ENCODE assay signal across 18 mouse cellular contexts in the genomic region with DNA sequence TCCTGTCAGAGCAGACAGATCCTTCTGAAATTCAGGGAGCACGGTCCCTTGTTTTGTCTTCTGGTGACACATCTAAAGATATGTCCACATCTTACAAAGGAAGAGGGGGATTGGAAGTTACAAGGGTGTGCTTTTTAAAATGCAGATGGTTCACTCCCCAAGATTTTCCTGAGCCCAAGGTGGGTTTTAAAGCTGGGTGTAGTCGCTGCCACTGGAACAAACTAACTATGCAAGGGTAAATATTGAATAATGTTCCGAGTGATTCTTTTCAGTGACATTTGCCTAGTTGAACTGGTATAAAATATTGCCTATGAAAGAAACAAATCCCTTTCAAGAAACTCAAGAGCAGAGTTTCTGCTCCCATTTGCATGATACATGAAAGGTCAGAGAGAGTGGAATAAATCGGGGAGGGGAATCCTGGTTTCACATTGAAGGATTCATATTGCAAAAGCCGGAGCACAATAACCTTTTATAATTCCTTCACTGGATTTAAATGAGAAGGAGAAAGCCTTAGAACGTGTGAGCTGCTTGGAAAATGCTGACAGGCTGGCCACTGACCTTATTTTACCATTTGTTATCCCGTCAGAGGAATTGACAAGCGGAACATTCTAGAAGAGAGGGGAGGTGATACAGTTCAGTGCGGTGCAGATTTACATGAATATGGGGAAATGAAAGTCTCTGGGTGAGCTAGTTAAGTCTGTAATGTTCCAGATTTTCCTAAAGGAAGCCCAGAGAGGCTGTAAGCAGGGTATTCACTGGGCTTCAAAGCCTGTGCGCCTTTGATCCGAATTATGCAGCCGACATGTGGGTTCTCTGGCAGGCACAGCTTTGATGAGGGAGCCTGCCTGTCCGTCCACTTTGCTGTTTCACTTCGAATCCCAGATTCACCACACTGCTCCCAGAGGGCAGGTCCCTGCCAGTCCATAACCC.
DNase-seq lines count a peak whose midpoint lies in the region; ATAC-seq and TF ChIP-seq lines count a peak whose summit lies in the region.
"Had no signal": no experiment of that assay in that cellular context is flagged by ENCODE, and none has a peak within 500 bp of the region (broad histone marks: within the 10 kb centered on the region; RNA-seq: fewer than 3 reads in every experiment).

No protein-coding gene starts in this region.

- no peak overlapping the region for H3K4me2 ChIP-seq in hindbrain, embryonic 13.5 days
- no peak overlapping the region for H3K4me2 ChIP-seq in forebrain, embryonic 13.5 days
- no peak overlapping the region for H3K4me2 ChIP-seq in hindbrain, postnatal 0 days (ENCODE audit: low read depth, low read length)
- H3K4me2 ChIP-seq: embryonic facial prominence, embryonic 12.5 days; liver, embryonic 11.5 days; lung, embryonic 14.5 days; stomach, embryonic 15.5 days had no signal

- no peak overlapping the region for H3K9ac ChIP-seq in hindbrain, embryonic 13.5 days
- no peak overlapping the region for H3K9ac ChIP-seq in forebrain, embryonic 13.5 days
- H3K9ac ChIP-seq in hindbrain, postnatal 0 days (replicated peaks; ENCODE audit: low read length): no peak overlapping the region
- H3K9ac ChIP-seq: embryonic facial prominence, embryonic 12.5 days; lung, embryonic 14.5 days; stomach, embryonic 15.5 days had no signal

- WGBS in hindbrain, embryonic 10.5 days: 38% methylated on average over 14 of the region's 14 CpGs
- WGBS in hindbrain, embryonic 13.5 days: 27% methylated on average over 14 of the region's 14 CpGs
- 24% methylated on average over 14 of the region's 14 CpGs for WGBS in forebrain, embryonic 13.5 days
- WGBS in hindbrain, postnatal 0 days: 28% methylated on average over 14 of the region's 14 CpGs

- H3K4me3 ChIP-seq in hindbrain, embryonic 10.5 days: no peak overlapping the region
- H3K4me3 ChIP-seq in hindbrain, embryonic 13.5 days: no peak overlapping the region
- no peak overlapping the region for H3K4me3 ChIP-seq in forebrain, embryonic 13.5 days
- no peak overlapping the region for H3K4me3 ChIP-seq in hindbrain, postnatal 0 days (ENCODE audit: low read length)
- H3K4me3 ChIP-seq: embryonic facial prominence, embryonic 12.5 days; myocyte; stomach, embryonic 15.5 days had no signal

- H3K4me1 ChIP-seq in hindbrain, embryonic 10.5 days (replicated peaks): peaks cover 41% of the 10 kb centered on the region
- peaks cover 8% of the 10 kb centered on the region; the same call in 1 of the 2 replicates for H3K4me1 ChIP-seq in hindbrain, embryonic 13.5 days (replicated peaks)
- peaks cover 16% of the 10 kb centered on the region for H3K4me1 ChIP-seq in forebrain, embryonic 13.5 days
- H3K4me1 ChIP-seq in hindbrain, postnatal 0 days (ENCODE audit: insufficient read depth, low read length): no peaks in the 10 kb centered on the region
- H3K4me1 ChIP-seq: embryonic facial prominence, embryonic 12.5 days; stomach, embryonic 15.5 days had no signal

- H3K36me3 ChIP-seq in hindbrain, embryonic 10.5 days: no peaks in the 10 kb centered on the region; the same call in 1 of the 2 replicates
- H3K36me3 ChIP-seq in hindbrain, embryonic 13.5 days: peaks cover 69% of the 10 kb centered on the region
- peaks cover 43% of the 10 kb centered on the region for H3K36me3 ChIP-seq in forebrain, embryonic 13.5 days (ENCODE audit: poor library complexity, severe bottlenecking)
- peaks cover 13% of the 10 kb centered on the region; the same call in 1 of the 2 replicates for H3K36me3 ChIP-seq in hindbrain, postnatal 0 days (ENCODE audit: insufficient read depth, low read length)
- H3K36me3 ChIP-seq: embryonic facial prominence, embryonic 12.5 days; stomach, embryonic 15.5 days had no signal

- H3K27me3 ChIP-seq in hindbrain, embryonic 10.5 days (ENCODE audit: insufficient read depth, poor library complexity, severe bottlenecking): no peaks in the 10 kb centered on the region
- peaks cover 3% of the 10 kb centered on the region; the same call in 1 of the 2 replicates for H3K27me3 ChIP-seq in hindbrain, embryonic 13.5 days
- no peaks in the 10 kb centered on the region for H3K27me3 ChIP-seq in forebrain, embryonic 13.5 days
- H3K27me3 ChIP-seq in hindbrain, postnatal 0 days (ENCODE audit: insufficient read depth, low read length): no peaks in the 10 kb centered on the region
- H3K27me3 ChIP-seq: stomach, embryonic 15.5 days had no signal

- TF ChIP-seq CTCF in hindbrain, postnatal 0 days (IDR thresholded peaks at IDR 0.05; ENCODE audit: low read depth): no peak

- H3K9me3 ChIP-seq in hindbrain, embryonic 10.5 days: no peaks in the 10 kb centered on the region
- H3K9me3 ChIP-seq in hindbrain, embryonic 13.5 days: no peaks in the 10 kb centered on the region
- H3K9me3 ChIP-seq in forebrain, embryonic 13.5 days (replicated peaks): no peaks in the 10 kb centered on the region
- H3K9me3 ChIP-seq in hindbrain, postnatal 0 days (ENCODE audit: low read length): no peaks in the 10 kb centered on the region
- H3K9me3 ChIP-seq: embryonic facial prominence, embryonic 12.5 days; stomach, embryonic 15.5 days had no signal

- no peak; the same call in 1 of the 2 replicates for ATAC-seq in hindbrain, embryonic 13.5 days (ENCODE audit: low FRiP score)
- ATAC-seq in forebrain, embryonic 13.5 days: peak; percentile 48; the same call in 1 of the 2 replicates
- ATAC-seq in hindbrain, postnatal 0 days: peak; percentile 74
- ATAC-seq: intestine, postnatal 0 days had no signal

- peak overlapping the region; percentile 66 for H3K27ac ChIP-seq in hindbrain, embryonic 10.5 days
- H3K27ac ChIP-seq in hindbrain, embryonic 13.5 days: no peak overlapping the region
- H3K27ac ChIP-seq in forebrain, embryonic 13.5 days: no peak overlapping the region
- no peak overlapping the region for H3K27ac ChIP-seq in hindbrain, postnatal 0 days
- H3K27ac ChIP-seq: embryonic facial prominence, embryonic 12.5 days; stomach, embryonic 15.5 days had no signal

- DNase-seq in hindbrain, embryonic 10.5 days (ENCODE audit: low spot score): peak; percentile 62
- peak; percentile 37 for DNase-seq in hindbrain, postnatal 0 days (ENCODE audit: low spot score)
- no peak for DNase-seq in thymus, postnatal 25 days
- no peak for DNase-seq in yolk sac, embryonic 10.5 days (ENCODE audit: low spot score)
- DNase-seq in urinary bladder, adult 2 months (ENCODE audit: low spot score): no peak
- DNase-seq: adrenal gland, postnatal 10 days; B cell, adult 2 months; cerebellum, adult 9-11 months; kidney, postnatal 25 days; lung, embryonic 14.5 days; spleen, adult 18-20 months had no signal

Comparison
In these comparisons a context has a peak if more than half of its experiments do, and no peak if none do; other contexts are left out.
1. DNase-seq: peak in hindbrain, embryonic 10.5 days (single experiment) and hindbrain, postnatal 0 days (single experiment); none in thymus, postnatal 25 days (single experiment), yolk sac, embryonic 10.5 days (single experiment) and urinary bladder, adult 2 months (single experiment).